Mouse (Mus musculus) heart, embryonic 16.5 days (tissue): ENCODE results near the gene Prickle1. TPM values are rescaled to one million over a fixed set of nuclear protein-coding genes. Genes with fewer than 3 reads are reported as not detected.

Experiments
- ATAC-seq: fragments of 200-750 bp; cut with Nextera tagmentation; replicated peaks from 2 replicates; pipeline ENCODE4 v1.8.0; 2017; ENCODE audit warnings: moderate number of reproducible peaks; ENCODE audit not compliant: insufficient read depth, low FRiP score; ENCODE audit errors: extremely low read depth
- H3K27ac ChIP-seq: fragments of 300-500 bp; sonication (generic); 2 replicates; pipeline ENCODE4 v1.5.1; 2014; ENCODE audit warnings: mild to moderate bottlenecking, low read length, control low read depth, moderate library complexity
- H3K27me3 ChIP-seq: fragments of 300-500 bp; sonication (generic); 2 replicates; pipeline ENCODE4 v1.6.1; 2014; ENCODE audit warnings: low read length, mixed read lengths; ENCODE audit not compliant: control insufficient read depth, insufficient read depth
- H3K36me3 ChIP-seq: fragments of 300-500 bp; sonication (generic); 2 replicates; pipeline ENCODE4 v1.6.1; 2014; ENCODE audit not compliant: control insufficient read depth, insufficient read depth
- H3K4me1 ChIP-seq: fragments of 300-500 bp; sonication (generic); 2 replicates; pipeline ENCODE4 v1.6.1; 2014; ENCODE audit warnings: low read length, mixed read lengths; ENCODE audit not compliant: control insufficient read depth, insufficient read depth
- H3K4me2 ChIP-seq: fragments of 300-500 bp; sonication (generic); 2 replicates; pipeline ENCODE4 v1.6.1; 2014; ENCODE audit warnings: low read depth, mild to moderate bottlenecking, control low read depth, low read length
- H3K4me3 ChIP-seq: fragments of 300-500 bp; sonication (generic); 2 replicates; pipeline ENCODE4 v1.5.1; 2014; ENCODE audit warnings: mild to moderate bottlenecking, control low read depth, low read length
- H3K9ac ChIP-seq: fragments of 300-500 bp; sonication (generic); 2 replicates; pipeline ENCODE4 v1.6.1; 2014; ENCODE audit warnings: low read length, control low read depth
- H3K9me3 ChIP-seq: fragments of 300-500 bp; sonication (generic); replicated peaks from 2 replicates; pipeline ENCODE4 v1.6.1; 2016; ENCODE audit warnings: low read length; ENCODE audit not compliant: control insufficient read depth
- WGBS: fragments of 180-500 bp; shearing (Covaris S2); extraction: QIAGEN DNeasy Blood & Tissue Kit; methylation state at CpG from one replicate; pipeline ENCODE4 v1.1.7; 2014; 5-methylcytosine and 5-hydroxymethylcytosine counted together
- polyA plus RNA-seq: library from polyadenylated mRNA; unstranded; fragments of >200 nt; fragmentation: Nextera tagmentation; extraction: Ambion mirVana; gene quantifications from 2 replicates; pipeline ENCODE4 v1.2.1, GENCODE M21; 2015

The Prickle1 gene
- polyA plus RNA-seq, 1 experiment from 2014 or later, result 31.0 TPM

GRCm38 (mm10) chr15:93618442-93619150 lies 22.9 kb upstream of the Prickle1 start:
- no peak overlapping the region for H3K27ac ChIP-seq
- H3K27me3 ChIP-seq, result no peaks in the 10 kb centered on the region
- no peak for ATAC-seq
- H3K36me3 ChIP-seq, result no peaks in the 10 kb centered on the region
- H3K4me1 ChIP-seq, result peaks cover 3% of the 10 kb centered on the region; the same call in 1 of the 2 replicates
- H3K4me3 ChIP-seq, result no peak overlapping the region
- peaks cover 6% of the 10 kb centered on the region; the same call in 1 of the 2 replicates for H3K9me3 ChIP-seq
- H3K9ac ChIP-seq, result no peak overlapping the region
- 65% methylated on average over 6 of the region's 6 CpGs for WGBS
- H3K4me2 ChIP-seq, result no peak overlapping the region

GRCm38 (mm10) chr15:93616277-93616676 lies 20.6 kb upstream of the Prickle1 start:
- Histone ChIP-seq H3K9ac (no peak overlapping the region), H3K36me3 (no peaks in the 10 kb centered on the region), H3K27me3 (no peaks in the 10 kb centered on the region), H3K4me3 (no peak overlapping the region), H3K4me1 (peaks cover 3% of the 10 kb centered on the region; the same call in 1 of the 2 replicates), H3K27ac (no peak overlapping the region), H3K4me2 (no peak overlapping the region), H3K9me3 (peaks cover 6% of the 10 kb centered on the region; the same call in 1 of the 2 replicates)
- WGBS, result 90% methylated on average over 4 of the region's 4 CpGs
- no peak for ATAC-seq

GRCm38 (mm10) chr15:93615031-93615430 lies 19.3 kb upstream of the Prickle1 start:
- whole genome bisulfite sequencing, result 88% methylated on average over 3 of the region's 3 CpGs
- Histone ChIP-seq H3K27ac (no peak overlapping the region), H3K4me2 (no peak overlapping the region), H3K4me3 (no peak overlapping the region), H3K9ac (no peak overlapping the region), H3K4me1 (peaks cover 5% of the 10 kb centered on the region), H3K27me3 (no peaks in the 10 kb centered on the region), H3K9me3 (peaks cover 6% of the 10 kb centered on the region; the same call in 1 of the 2 replicates), H3K36me3 (no peaks in the 10 kb centered on the region)
- ATAC-seq, result no peak

- Histone ChIP-seq H3K4me1 (peaks cover 3% of the 10 kb centered on the region), H3K36me3 (no peaks in the 10 kb centered on the region), H3K9ac (no peak overlapping the region), H3K4me2 (no peak overlapping the region), H3K4me3 (no peak overlapping the region), H3K27me3 (no peaks in the 10 kb centered on the region), H3K27ac (no peak overlapping the region), H3K9me3 (peaks cover 6% of the 10 kb centered on the region; the same call in 1 of the 2 replicates)
- no peak for ATAC-seq
- WGBS, result 57% methylated on average over 3 of the region's 3 CpGs
Measured at GRCm38 (mm10) chr15:93613606-93614005, 17.9 kb upstream of the Prickle1 start.

- no peak overlapping the region for H3K9ac ChIP-seq
- 91% methylated on average over 16 of the region's 16 CpGs for WGBS
- H3K4me2 ChIP-seq, result no peak overlapping the region
- H3K27me3 ChIP-seq, result no peaks in the 10 kb centered on the region
- H3K4me3 ChIP-seq, result no peak overlapping the region
- peaks cover 6% of the 10 kb centered on the region; the same call in 1 of the 2 replicates for H3K9me3 ChIP-seq
- no peak for ATAC-seq
- H3K4me1 ChIP-seq, result peaks cover 2% of the 10 kb centered on the region; the same call in 1 of the 2 replicates
- H3K27ac ChIP-seq, result no peak overlapping the region
- H3K36me3 ChIP-seq, result no peaks in the 10 kb centered on the region
Measured at GRCm38 (mm10) chr15:93611536-93612300, 16.0 kb upstream of the Prickle1 start.

- H3K27ac ChIP-seq, result no peak overlapping the region
- WGBS, result 41% methylated on average over 19 of the region's 19 CpGs
Measured at GRCm38 (mm10) chr15:93610721-93611201, 15.1 kb upstream of the Prickle1 start.

GRCm38 (mm10) chr15:93610288-93610687 lies 14.6 kb upstream of the Prickle1 start:
- WGBS, result 81% methylated on average over 18 of the region's 18 CpGs
- Histone ChIP-seq H3K9ac (no peak overlapping the region), H3K4me2 (no peak overlapping the region), H3K27me3 (no peaks in the 10 kb centered on the region), H3K4me1 (peaks cover 2% of the 10 kb centered on the region; the same call in 1 of the 2 replicates), H3K9me3 (peaks cover 5% of the 10 kb centered on the region; the same call in 1 of the 2 replicates), H3K4me3 (no peak overlapping the region), H3K36me3 (no peaks in the 10 kb centered on the region), H3K27ac (no peak overlapping the region)
- ATAC-seq, result no peak

More at GRCm38 (mm10) chr15:93610721-93611201, 15.1 kb upstream of the Prickle1 start:
- Histone ChIP-seq H3K4me1 (peaks cover 2% of the 10 kb centered on the region; the same call in 1 of the 2 replicates), H3K4me2 (peak overlapping the region; percentile 20; the same call in 1 of the 2 replicates), H3K36me3 (no peaks in the 10 kb centered on the region), H3K4me3 (no peak overlapping the region), H3K9ac (no peak overlapping the region), H3K27me3 (no peaks in the 10 kb centered on the region), H3K9me3 (peaks cover 6% of the 10 kb centered on the region; the same call in 1 of the 2 replicates)
- no peak for ATAC-seq

- no peak overlapping the region for H3K4me3 ChIP-seq
- H3K27ac ChIP-seq, result no peak overlapping the region
- H3K4me2 ChIP-seq, result no peak overlapping the region
- H3K9me3 ChIP-seq, result no peaks in the 10 kb centered on the region
- H3K36me3 ChIP-seq, result no peaks in the 10 kb centered on the region
- no peaks in the 10 kb centered on the region for H3K27me3 ChIP-seq
- 89% methylated on average over 6 of the region's 6 CpGs for WGBS
- H3K9ac ChIP-seq, result no peak overlapping the region
- ATAC-seq, result no peak
- no peaks in the 10 kb centered on the region for H3K4me1 ChIP-seq
Measured at GRCm38 (mm10) chr15:93602850-93603249, 7.2 kb upstream of the Prickle1 start.
